Mouse (Mus musculus) cortical plate, adult 2 months (tissue): Measurements from ENCODE around the gene Diras2.

Experiments used
- CTCF ChIP-seq: fragments of 200-500 bp; IDR thresholded peaks from 2 replicates; pipeline ENCODE4 v1.5.1; 2011; ENCODE audit warnings: mild to moderate bottlenecking, control low read depth, low read length; ENCODE audit not compliant: insufficient read depth; ENCODE audit errors: extremely low read depth
- POLR2A ChIP-seq: fragments of 200-500 bp; IDR thresholded peaks from 2 replicates; pipeline ENCODE4 v1.6.1; 2011; ENCODE audit warnings: mild to moderate bottlenecking, low read length, control low read depth; ENCODE audit not compliant: insufficient read depth; ENCODE audit errors: extremely low read depth

- TF ChIP-seq CTCF (no peak), POLR2A (no peak)
These were observed 46.3 kb upstream of the Diras2 start for GRCm38 (mm10) chr13:52577326-52577920.
